Mouse (Mus musculus) bone marrow macrophage, adult 2 months (primary cell): ENCODE measurements around the gene Smad9.

Experiments
- CTCF ChIP-seq: IDR thresholded peaks from 2 replicates; pipeline ENCODE4 v1.5.1; 2012; ENCODE audit warnings: low read depth, mild to moderate bottlenecking, low read length, moderate library complexity
- POLR2A ChIP-seq: IDR thresholded peaks from 2 replicates; pipeline ENCODE4 v1.6.1; 2012; ENCODE audit warnings: mild to moderate bottlenecking, low read depth, low read length, borderline replicate concordance

DNA sequence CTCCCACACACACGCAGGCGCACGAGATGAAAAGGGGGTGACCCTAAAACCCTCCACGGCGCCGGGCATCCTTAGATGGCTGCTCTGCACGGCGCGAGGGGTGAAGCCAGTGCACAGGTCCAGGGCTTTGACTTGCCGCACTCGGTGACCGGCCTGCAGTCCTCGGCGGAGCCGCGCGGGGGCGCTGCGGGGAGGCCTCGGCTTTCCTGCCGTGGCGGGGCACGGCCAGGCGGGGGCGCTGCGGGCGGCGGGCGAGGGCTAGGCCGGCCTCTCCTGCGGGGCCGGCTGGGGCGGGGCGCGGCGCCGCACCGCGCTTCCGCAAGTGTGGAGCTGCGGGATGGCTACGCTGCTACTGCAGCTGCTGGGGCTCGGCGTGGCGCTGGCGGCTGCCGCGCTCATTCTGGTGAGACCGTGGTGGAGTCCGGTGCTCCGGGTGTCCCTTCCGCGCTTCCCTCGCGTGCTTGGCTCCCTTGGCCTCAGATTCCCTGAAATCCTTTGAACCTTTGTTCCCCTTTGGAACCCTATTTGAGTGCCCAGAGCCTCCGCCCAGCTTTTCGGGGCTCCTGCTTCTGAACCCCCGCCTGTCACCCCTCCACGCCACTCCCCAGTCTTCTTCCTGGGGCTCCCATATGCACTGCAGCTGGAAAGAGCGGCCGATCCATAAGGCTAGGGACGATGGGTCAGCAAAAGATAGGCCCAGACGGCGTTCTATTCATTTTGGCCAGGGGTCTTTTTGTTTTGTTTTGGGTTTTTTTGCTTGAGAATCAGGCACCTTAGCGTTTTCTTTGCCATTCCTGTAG lies 19.9 kb upstream of the Smad9 start, which contains the start of the genes Exosc8 and Alg5:
- TF ChIP-seq CTCF: peak; percentile 95
- 0 out of 2 replicates have a peak, but pooled peaks have one; percentile 4 for TF ChIP-seq POLR2A
